Mouse (Mus musculus) telencephalon, adult 2 months (tissue): ENCODE results near the gene Nudc.

ENCODE experiments used
- DNase-seq: peaks from one replicate; pipeline ENCODE4 v3.0.0-alpha.2; 2011; ENCODE audit warnings: low read depth, low spot score

Gene Nudc

DNA sequence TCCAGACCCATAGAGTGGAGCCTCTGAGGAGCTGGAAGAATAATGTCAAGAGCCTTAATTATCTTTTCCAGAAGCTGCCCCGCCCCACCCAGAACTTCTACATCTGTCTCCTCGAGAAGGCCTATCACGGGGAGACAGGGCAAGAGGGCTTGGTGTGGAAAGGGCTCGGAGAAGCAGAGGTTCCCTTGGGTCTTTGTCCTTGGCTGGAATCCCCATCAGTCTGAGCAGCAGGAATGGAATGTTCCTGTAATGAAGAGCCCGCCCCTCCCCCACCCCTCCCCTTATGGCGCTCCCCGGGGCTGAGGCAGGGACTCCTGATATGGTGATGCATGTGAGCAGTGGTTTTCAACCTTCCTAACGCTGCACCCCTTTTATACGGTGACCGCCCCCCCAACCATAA, 54.0 kb downstream of the Nudc start:
- DNase-seq = no peak

DNA sequence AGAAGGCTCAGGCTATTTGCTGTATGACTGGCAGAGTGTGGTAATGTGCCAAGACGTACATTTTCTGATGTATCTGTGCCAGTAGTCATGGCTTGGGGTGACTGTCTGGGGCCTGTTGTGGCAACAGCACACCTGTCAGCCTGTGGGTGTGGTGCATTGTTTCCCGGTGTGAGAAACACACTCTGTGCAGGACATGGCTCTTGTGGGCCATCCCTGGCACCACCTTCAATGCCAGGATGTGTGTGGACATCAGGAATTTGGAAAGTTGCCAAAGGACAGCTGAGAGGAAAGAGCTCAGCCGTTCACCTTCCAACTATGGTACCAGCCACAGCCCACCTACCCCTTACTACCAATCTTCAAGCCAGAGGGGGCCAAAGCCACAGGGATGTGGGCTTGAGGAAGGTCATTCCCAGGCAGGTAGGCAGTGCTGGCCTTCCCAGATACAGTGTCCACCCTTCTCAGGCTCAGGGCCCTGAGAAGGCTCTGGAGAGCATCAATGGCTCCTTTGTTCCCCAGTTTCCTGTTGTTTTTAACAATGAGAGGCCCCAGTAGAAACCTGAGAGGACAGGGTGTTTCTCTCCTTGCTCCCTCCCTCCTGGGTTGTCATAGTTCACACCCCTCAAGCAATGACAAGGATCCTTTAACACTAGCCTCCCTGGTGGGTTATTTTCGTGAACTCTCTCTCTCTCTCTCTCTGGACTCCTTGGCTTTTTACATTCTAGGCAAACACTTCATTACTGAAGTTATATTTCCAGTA, 56.1 kb downstream of the Nudc start:
- no peak for DNase-seq

DNA sequence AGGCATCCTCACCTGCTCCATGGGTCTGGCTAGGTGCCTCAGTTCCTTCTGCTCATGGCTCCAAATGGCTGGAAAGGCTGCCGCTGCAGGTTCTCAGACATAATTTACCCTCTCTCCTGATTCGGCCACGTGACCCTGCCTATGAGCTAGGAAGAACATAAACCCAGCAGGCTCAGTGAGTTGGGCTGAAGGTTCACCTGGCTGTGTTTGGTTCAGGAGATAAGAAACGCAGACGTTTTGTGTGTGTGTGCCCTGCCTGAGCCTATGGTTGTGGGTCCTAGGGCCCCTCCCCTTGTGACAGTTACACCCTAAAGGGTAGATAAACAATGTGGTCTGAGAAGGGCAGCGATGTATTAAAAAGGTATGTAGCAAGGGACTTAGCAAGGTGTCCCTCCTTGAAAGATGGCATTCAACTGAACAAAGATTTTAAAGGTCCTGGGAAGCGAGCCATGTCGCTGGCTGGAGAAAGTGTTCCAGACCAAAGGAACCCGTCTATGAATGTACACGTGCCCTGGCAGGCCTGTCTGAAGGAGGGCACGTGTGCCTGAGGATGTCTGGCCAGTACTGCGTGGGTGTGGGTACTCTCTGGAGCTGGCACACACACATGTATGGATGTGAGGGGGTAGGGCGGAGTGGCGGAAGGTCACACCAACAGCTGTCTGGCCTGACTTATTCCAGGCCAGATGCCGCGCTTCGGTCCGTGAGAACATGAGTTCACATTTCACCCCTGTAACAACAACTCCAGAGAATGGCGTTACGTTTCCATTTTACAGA, 57.0 kb downstream of the Nudc start:
- no peak for DNase-seq

DNA sequence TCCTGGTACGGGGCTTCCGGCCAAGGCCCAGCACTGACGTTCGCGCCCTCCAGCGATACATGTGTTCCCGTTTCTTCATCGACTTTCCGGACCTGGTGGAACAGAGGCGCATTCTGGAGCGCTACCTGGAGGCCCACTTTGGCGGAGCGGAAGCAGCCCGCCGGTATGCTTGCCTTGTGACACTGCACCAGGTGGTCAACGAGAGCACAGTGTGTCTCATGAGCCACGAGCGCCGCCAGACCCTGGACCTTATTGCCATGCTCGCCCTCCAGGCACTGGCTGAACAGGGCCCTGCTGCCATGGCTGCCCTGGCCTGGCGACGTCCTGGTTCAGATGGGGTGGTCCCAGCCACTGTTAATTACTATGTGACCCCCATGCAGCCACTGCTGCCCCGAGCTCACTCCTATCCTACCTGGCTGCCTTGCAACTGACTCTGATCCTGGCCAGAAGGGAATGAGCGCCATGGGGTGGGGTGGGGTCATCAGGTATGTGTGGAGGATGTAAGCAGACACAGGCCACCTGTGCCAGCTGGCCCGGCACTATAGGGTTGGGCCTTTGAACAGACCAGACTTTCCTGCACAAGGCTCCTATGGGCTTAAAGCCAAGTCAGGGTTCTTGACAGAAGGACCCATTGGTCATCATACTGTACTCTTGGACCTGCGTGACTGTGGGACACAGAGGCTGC, 59.0 kb downstream of the Nudc start:
- DNase-seq = no peak

DNA sequence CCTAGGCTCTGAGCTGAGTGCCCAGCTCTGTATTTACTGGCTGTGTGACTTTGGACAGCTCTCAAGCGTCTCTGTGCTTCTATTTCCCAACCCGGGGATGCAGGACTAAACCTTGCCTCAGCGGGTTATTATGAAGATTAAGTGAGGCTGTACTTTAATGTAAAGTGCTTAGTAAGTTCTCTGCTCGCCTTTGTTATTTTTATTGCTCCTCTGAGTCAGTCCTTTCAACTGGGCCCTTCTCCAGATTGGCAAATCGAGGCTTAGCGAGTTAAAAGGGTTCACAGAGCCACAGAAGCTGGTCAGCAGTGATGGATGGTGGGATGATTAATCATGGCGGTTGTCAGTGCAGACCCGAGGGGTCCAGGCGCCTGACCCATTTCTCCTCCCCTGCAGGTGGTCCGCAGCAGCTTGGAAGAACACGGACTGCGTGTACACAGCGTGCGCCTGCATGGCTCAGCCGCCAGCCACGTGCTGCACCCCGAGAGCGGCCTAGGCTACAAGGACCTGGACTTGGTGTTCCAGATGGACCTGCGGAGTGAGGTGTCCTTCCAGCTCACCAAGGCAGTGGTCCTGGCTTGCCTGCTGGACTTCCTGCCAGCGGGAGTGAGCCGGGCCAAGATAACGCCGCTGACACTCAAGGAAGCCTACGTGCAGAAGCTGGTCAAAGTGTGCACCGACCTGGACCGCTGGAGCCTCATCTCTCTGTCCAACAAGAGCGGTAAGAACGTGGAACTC, 59.9 kb downstream of the Nudc start:
- DNase-seq = no peak

DNA sequence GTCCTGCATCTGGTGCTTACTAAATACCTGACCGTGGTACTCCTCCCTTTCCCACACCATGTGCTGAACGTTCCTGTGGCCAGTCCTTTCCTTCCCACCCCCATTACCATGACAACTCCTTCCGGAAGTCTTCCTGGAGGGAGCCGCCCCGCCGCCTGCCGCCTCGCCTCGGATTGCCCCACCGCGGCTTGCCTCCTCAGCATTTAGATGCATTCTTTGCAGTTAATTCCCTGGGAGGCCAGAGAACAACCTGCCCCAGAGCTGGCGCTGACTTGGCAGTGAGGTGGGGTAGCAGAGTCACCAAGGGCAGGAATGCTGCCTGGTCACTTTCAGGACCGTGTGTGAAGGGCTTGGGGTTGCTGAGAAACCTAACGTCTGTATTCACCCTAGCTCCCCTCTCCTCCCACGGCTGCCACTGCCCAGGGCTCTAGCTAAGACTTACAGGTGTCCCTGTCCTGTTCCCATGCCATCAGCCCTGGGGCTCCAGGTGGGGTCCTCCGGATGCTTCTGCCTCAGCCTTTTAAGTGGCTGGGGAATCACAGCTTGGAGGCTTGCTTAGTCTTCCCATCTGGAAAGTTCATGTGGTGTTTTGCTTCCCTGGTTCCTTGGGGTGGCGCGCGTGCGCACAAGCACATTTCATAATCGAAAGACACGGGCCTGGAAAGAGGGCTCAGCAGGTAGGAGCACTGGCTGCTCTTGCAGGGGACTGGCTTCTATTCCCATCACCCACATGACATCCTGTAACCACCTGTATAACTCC, 61.4 kb downstream of the Nudc start:
- no peak for DNase-seq
